Mouse (Mus musculus) kidney, postnatal 10 days (tissue): ENCODE results near the gene Psat1.

ENCODE experiments used
- DNase-seq: peaks from one replicate; pipeline ENCODE4 v3.0.0; 2021; ENCODE audit warnings: mixed read lengths

Psat1 gene

GRCm38 (mm10) chr19:15924181-15924865 is 22.8 kb downstream of the Psat1 start:
- DNase-seq = peak; percentile 63

- DNase-seq = peak; percentile 30
These were observed 23.7 kb downstream of the Psat1 start for GRCm38 (mm10) chr19:15923426-15923825.

GRCm38 (mm10) chr19:15919336-15919735 is 27.8 kb downstream of the Psat1 start:
- no peak for DNase-seq

- DNase-seq = no peak
These were observed 29.0 kb downstream of the Psat1 start for GRCm38 (mm10) chr19:15918111-15918510.

- DNase-seq = no peak
These were observed 33.7 kb downstream of the Psat1 start for GRCm38 (mm10) chr19:15913249-15913997.

GRCm38 (mm10) chr19:15911441-15911840 is 35.7 kb downstream of the Psat1 start:
- DNase-seq = no peak

- no peak for DNase-seq
These were observed 36.1 kb downstream of the Psat1 start for GRCm38 (mm10) chr19:15910987-15911386.

- no peak for DNase-seq
These were observed 36.6 kb downstream of the Psat1 start for GRCm38 (mm10) chr19:15910488-15910887.

GRCm38 (mm10) chr19:15908016-15908415 is 39.1 kb downstream of the Psat1 start:
- DNase-seq = no peak

- peak; percentile 23 for DNase-seq
These were observed 42.4 kb downstream of the Psat1 start for GRCm38 (mm10) chr19:15904734-15905133.

- peak; percentile 29 for DNase-seq
These were observed 43.3 kb downstream of the Psat1 start for GRCm38 (mm10) chr19:15903508-15904480.

GRCm38 (mm10) chr19:15895681-15896080 is 51.5 kb downstream of the Psat1 start:
- DNase-seq = no peak

GRCm38 (mm10) chr19:15892146-15892545 is 55.0 kb downstream of the Psat1 start:
- no peak for DNase-seq

GRCm38 (mm10) chr19:15888466-15888865 is 58.7 kb downstream of the Psat1 start:
- DNase-seq = no peak

- DNase-seq = peak; percentile 36
These were observed 64.3 kb downstream of the Psat1 start for GRCm38 (mm10) chr19:15882705-15883426.

- DNase-seq = peak; percentile 27
These were observed 66.4 kb downstream of the Psat1 start for GRCm38 (mm10) chr19:15880731-15881130.

- no peak for DNase-seq
These were observed 67.9 kb downstream of the Psat1 start for GRCm38 (mm10) chr19:15879271-15879670.

- DNase-seq = peak; percentile 42
These were observed 78.1 kb downstream of the Psat1 start for GRCm38 (mm10) chr19:15868865-15869698.

- DNase-seq = peak; percentile 38
These were observed 80.3 kb downstream of the Psat1 start for GRCm38 (mm10) chr19:15866851-15867250.

GRCm38 (mm10) chr19:15866126-15866525 is 81.0 kb downstream of the Psat1 start:
- DNase-seq = no peak

- DNase-seq = no peak
These were observed 81.7 kb downstream of the Psat1 start for GRCm38 (mm10) chr19:15865431-15865830.
